Mouse (Mus musculus) neutrophil, adult 59 days (primary cell): Measurements from ENCODE around the gene Zfp185. TPM values are rescaled to one million over a fixed set of nuclear protein-coding genes. Genes with fewer than 3 reads are reported as not detected.

Source experiments
- total RNA-seq, 2 experiments: library from RNA; stranded (reverse); gene quantifications; 1 replicate in 1 of 2; 2 replicates in 1 of 2; pipeline ENCODE4 v1.2.4; 2023

Zfp185 gene
- total RNA-seq, result not detected

GRCm38 (mm10) chrX:72986841-72987519, at the start of gene Zfp185:
Zfp185 (plus strand) TSS chrX:72987339.

GRCm38 (mm10) chrX:73037003-73037402, 49.9 kb downstream of the Zfp185 start, which contains the start of gene Pnma5:
Pnma5 (minus strand) TSS chrX:73037103.

GRCm38 (mm10) chrX:73064415-73064793, 77.3 kb downstream of the Zfp185 start, which contains the start of gene Pnma3:
Pnma3 (plus strand) TSS chrX:73064787.

Other genes starting within 250 kb of the Zfp185 start
- gene Gabrq, start 162.2 kb upstream of the Zfp185 start, total RNA-seq, result not detected
- gene Cetn2, start 68.9 kb upstream of the Zfp185 start, total RNA-seq, result 10 to 100 TPM; 14.2 to 20.6 TPM
- 1 to 10 TPM; 7.0 to 8.9 TPM for gene Nsdhl, start 68.8 kb upstream of the Zfp185 start, total RNA-seq
- gene Pnma5, start 49.8 kb downstream of the Zfp185 start, total RNA-seq, result under 1 TPM; 0.60 to 0.80 TPM
- gene Pnma3, start 77.4 kb downstream of the Zfp185 start, total RNA-seq, result not detected
- gene Xlr4a, start 95.1 kb downstream of the Zfp185 start, total RNA-seq, result 1 to 10 TPM in 1 of 2 experiments, not detected in 1; 1.4 TPM
- gene Xlr3a, start 109.8 kb downstream of the Zfp185 start, total RNA-seq, result not detected
- gene Gm14685, start 129.7 kb downstream of the Zfp185 start, total RNA-seq, result under 1 TPM; 0.22 to 0.24 TPM
- not detected for gene Xlr5b, start 161.5 kb downstream of the Zfp185 start, total RNA-seq
- under 1 TPM in 1 of 2 experiments, not detected in 1; 0.16 TPM for gene DXBay18, start 162.1 kb downstream of the Zfp185 start, total RNA-seq
- not detected for gene Spin2d, start 189.7 kb downstream of the Zfp185 start, total RNA-seq
- gene Xlr3b, start 204.9 kb downstream of the Zfp185 start, total RNA-seq, result 1 to 10 TPM in 1 of 2 experiments, not detected in 1; 2.4 TPM
- gene Xlr4b, start 227.0 kb downstream of the Zfp185 start, total RNA-seq, result 1 to 10 TPM; 1.3 to 3.2 TPM
- 1 to 10 TPM; 3.5 to 4.2 TPM for gene F8a, start 241.0 kb downstream of the Zfp185 start, total RNA-seq